Mouse (Mus musculus) intestine, postnatal 0 days (tissue): ENCODE measurements around the gene Sugt1. TPM values are rescaled to one million over a fixed set of nuclear protein-coding genes. Genes with fewer than 3 reads are reported as not detected.

ENCODE experiments used
- ATAC-seq: fragments of 200-750 bp; cut with Nextera tagmentation; 2 replicates; pipeline ENCODE4 v1.8.0; 2017; ENCODE audit warnings: mild to moderate bottlenecking, moderate TSS enrichment, moderate library complexity
- H3K27ac ChIP-seq: fragments of 300-500 bp; sonication (generic); 2 replicates; pipeline ENCODE4 v1.5.1; 2014; ENCODE audit warnings: mild to moderate bottlenecking, low read depth, low read length, moderate library complexity
- H3K27me3 ChIP-seq: fragments of 300-500 bp; sonication (generic); replicated peaks from 2 replicates; pipeline ENCODE4 v1.6.1; 2014; ENCODE audit warnings: low read length, mixed read lengths; ENCODE audit not compliant: control insufficient read depth, insufficient read depth
- H3K36me3 ChIP-seq: fragments of 300-500 bp; sonication (generic); 2 replicates; pipeline ENCODE4 v1.6.1; 2014; ENCODE audit warnings: mild to moderate bottlenecking, moderate library complexity; ENCODE audit not compliant: control insufficient read depth, insufficient read depth
- H3K4me1 ChIP-seq: fragments of 300-500 bp; sonication (generic); replicated peaks from 2 replicates; pipeline ENCODE4 v1.6.1; 2014; ENCODE audit warnings: antibody characterized with exemption, low read length, mixed read lengths; ENCODE audit not compliant: control insufficient read depth, insufficient read depth
- H3K4me2 ChIP-seq: fragments of 300-500 bp; sonication (generic); replicated peaks from 2 replicates; pipeline ENCODE4 v1.6.1; 2014; ENCODE audit warnings: low read depth, mild to moderate bottlenecking, moderate library complexity
- H3K4me3 ChIP-seq: fragments of 300-500 bp; sonication (generic); 2 replicates; pipeline ENCODE4 v1.5.1; 2014; ENCODE audit warnings: low read depth, low read length
- H3K9ac ChIP-seq: fragments of 300-500 bp; sonication (generic); 2 replicates; pipeline ENCODE4 v1.6.1; 2014; ENCODE audit warnings: mild to moderate bottlenecking, low read depth, low read length
- H3K9me3 ChIP-seq: fragments of 300-500 bp; sonication (generic); 2 replicates; pipeline ENCODE4 v1.6.1; 2016; ENCODE audit warnings: mixed run types; ENCODE audit not compliant: control insufficient read depth
- CTCF ChIP-seq: sonication (generic); IDR thresholded peaks from 2 replicates; pipeline ENCODE4 v1.5.1; 2016; ENCODE audit warnings: low read depth, mild to moderate bottlenecking, control low read depth, antibody characterized with exemption, moderate library complexity
- WGBS: fragments of 180-500 bp; shearing (Covaris S2); extraction: QIAGEN DNeasy Blood & Tissue Kit; methylation state at CpG from one replicate; pipeline ENCODE4 v1.1.7; 2014; 5-methylcytosine and 5-hydroxymethylcytosine counted together
- polyA plus RNA-seq: library from polyadenylated mRNA; unstranded; fragments of >200 nt; fragmentation: Nextera tagmentation; extraction: Ambion mirVana; gene quantifications from 2 replicates; pipeline ENCODE4 v1.2.1, GENCODE M21; 2015

Sugt1 gene
- 81.3 and 83.2 TPM in 2 replicates for polyA plus RNA-seq

DNA sequence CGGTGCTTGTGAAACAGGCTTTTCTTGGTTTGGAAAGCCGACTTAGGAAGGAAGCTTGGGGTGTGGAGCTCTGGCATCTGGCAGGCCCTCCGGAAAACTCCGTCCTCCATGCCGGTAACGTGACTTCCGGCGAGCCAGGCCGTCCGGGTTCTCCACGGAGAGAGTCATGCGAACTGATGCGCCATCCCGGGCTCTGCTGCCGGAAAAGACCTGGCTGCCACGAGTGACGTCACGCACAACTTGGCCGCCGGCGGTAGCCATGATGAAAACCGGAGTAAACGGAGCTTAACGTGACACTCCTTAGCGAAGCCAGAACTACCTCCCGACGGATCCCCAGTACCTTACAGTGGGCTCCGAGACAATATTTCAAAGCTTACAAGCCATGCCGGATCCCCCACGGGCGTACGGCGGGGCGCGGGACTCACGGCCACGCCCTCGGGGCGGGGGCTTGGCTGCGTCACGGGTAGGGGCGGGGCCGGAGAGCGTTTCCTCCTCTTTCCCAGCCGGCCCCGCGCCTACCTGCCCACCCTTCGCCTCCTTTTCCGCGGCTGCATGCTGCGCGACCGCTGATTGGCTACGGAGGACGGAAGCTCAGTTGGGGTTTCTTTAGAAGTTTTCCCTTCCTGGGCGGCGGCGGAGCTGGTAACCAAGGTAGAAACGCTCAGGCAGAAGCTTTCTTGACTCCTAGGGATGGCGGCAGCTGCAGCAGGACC, at the start of gene Sugt1:
Gene Sugt1, plus strand, starts transcription at position 553 of the 713 bp plus-strand sequence.
- no peak for TF ChIP-seq CTCF
- under 1% methylated on average over 54 of the region's 60 CpGs for WGBS
- peak within 1 kb of the TSS; percentile 70 for H3K4me3 ChIP-seq
- H3K36me3 ChIP-seq = no peaks in the 10 kb centered on the region
- H3K27me3 ChIP-seq = no peaks in the 10 kb centered on the region
- peak within 1 kb of the TSS; percentile 89 for H3K4me2 ChIP-seq
- H3K9ac ChIP-seq = peak within 1 kb of the TSS; percentile 85
- 0 out of 2 replicates have a peak, but pooled peaks cover 3% of the 10 kb centered on the region for H3K4me1 ChIP-seq
- H3K27ac ChIP-seq = peak within 1 kb of the TSS; percentile 94
- H3K9me3 ChIP-seq = no peaks in the 10 kb centered on the region
- peak; percentile 99 for ATAC-seq

DNA sequence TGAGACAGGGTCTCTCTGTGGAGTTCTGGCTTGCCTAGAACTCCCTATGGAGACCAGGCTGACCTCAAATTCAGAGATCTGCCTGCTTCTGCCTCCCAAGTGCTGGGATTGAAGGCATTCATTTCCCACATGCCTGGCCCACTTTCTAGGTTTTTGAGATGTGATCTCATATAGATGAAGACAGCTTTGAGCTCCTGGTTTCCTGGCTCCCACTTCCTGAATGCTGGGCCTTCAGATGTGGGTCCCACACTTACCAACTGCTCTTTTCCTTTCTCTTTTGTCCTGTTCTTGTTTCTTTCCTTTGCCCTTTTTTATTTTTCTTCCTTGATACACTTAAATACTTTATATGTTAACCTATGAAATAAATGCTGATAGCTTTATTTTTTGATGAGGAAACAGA, 49.6 kb upstream of the Sugt1 start:
- Histone ChIP-seq H3K36me3 (peaks cover 8% of the 10 kb centered on the region), H3K4me2 (no peak overlapping the region), H3K27me3 (no peaks in the 10 kb centered on the region), H3K9ac (no peak overlapping the region), H3K27ac (no peak overlapping the region), H3K9me3 (no peaks in the 10 kb centered on the region), H3K4me3 (no peak overlapping the region), H3K4me1 (0 out of 2 replicates have a peak, but pooled peaks cover 2% of the 10 kb centered on the region)
- no peak for TF ChIP-seq CTCF
- ATAC-seq = no peak

DNA sequence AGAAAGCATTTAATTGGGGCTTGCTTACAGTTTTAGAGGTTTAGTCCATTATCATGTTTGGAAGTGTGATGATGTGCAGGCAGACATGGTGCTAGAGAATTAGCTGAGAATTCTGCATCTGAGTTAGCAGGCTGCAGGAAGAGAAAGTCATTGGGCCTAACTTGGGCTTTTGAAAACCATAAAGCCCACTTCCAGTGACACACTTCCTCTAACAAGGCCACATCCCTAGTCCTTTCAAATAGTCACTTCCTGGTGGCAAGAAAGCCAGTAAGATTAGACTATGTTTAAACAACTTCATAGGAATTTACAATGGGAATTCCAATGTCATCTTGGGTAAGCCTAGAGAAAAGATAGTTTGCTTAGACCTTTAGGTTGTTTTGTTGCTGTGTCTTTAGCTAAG, 45.9 kb upstream of the Sugt1 start:
- Histone ChIP-seq H3K9me3 (no peaks in the 10 kb centered on the region), H3K9ac (no peak overlapping the region), H3K27ac (no peak overlapping the region), H3K4me3 (no peak overlapping the region), H3K4me1 (no peaks in the 10 kb centered on the region), H3K4me2 (no peak overlapping the region), H3K36me3 (peaks cover 8% of the 10 kb centered on the region), H3K27me3 (no peaks in the 10 kb centered on the region)
- ATAC-seq = no peak
- no peak for TF ChIP-seq CTCF

- Histone ChIP-seq H3K9me3 (no peaks in the 10 kb centered on the region), H3K4me3 (no peak overlapping the region), H3K36me3 (no peaks in the 10 kb centered on the region; the same call in 1 of the 2 replicates), H3K27ac (no peak overlapping the region), H3K4me1 (0 out of 2 replicates have a peak, but pooled peaks cover 3% of the 10 kb centered on the region), H3K4me2 (no peak overlapping the region), H3K9ac (no peak overlapping the region), H3K27me3 (no peaks in the 10 kb centered on the region)
- no peak for TF ChIP-seq CTCF
- WGBS = 25% methylated on average over 7 of the region's 7 CpGs
- ATAC-seq = no peak
These were observed 38.1 kb upstream of the Sugt1 start for GRCm38 (mm10) chr14:79549343-79549742.

DNA sequence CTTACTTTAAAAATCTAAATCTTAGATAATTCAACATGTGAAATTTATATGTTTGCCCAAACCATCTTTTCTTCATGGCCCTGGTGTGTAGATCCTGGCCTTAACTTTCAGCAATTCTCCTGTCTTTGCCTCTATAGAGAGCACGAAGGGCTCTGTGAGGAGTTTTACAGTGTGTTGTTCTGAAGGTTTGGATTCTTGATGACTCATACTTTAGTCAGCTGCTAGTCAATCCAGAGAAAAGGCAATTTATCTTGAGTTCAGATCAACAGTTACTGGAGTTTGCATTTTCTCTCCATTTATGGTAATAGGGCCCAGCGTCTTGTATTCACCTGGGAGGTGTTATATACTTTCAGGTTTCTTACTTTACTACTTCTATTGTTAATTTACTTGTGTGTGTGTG, 35.6 kb upstream of the Sugt1 start:
- no peak overlapping the region for H3K4me3 ChIP-seq
- no peak for TF ChIP-seq CTCF
- no peaks in the 10 kb centered on the region for H3K9me3 ChIP-seq
- H3K4me1 ChIP-seq = peaks cover 3% of the 10 kb centered on the region; the same call in 1 of the 2 replicates
- ATAC-seq = 0 out of 2 replicates have a peak, but pooled peaks have one; percentile 32
- no peaks in the 10 kb centered on the region; the same call in 1 of the 2 replicates for H3K36me3 ChIP-seq
- H3K27me3 ChIP-seq = no peaks in the 10 kb centered on the region
- no peak overlapping the region for H3K9ac ChIP-seq
- H3K27ac ChIP-seq = no peak overlapping the region
- H3K4me2 ChIP-seq = no peak overlapping the region
- 48% methylated on average over 2 of the region's 2 CpGs for WGBS

GRCm38 (mm10) chr14:79552854-79553253, 34.6 kb upstream of the Sugt1 start:
- H3K9ac ChIP-seq = no peak overlapping the region
- peaks cover 3% of the 10 kb centered on the region; the same call in 1 of the 2 replicates for H3K4me1 ChIP-seq
- H3K4me3 ChIP-seq = no peak overlapping the region
- WGBS = 92% methylated on average over 1 of the region's 1 CpGs
- no peaks in the 10 kb centered on the region for H3K9me3 ChIP-seq
- no peak for ATAC-seq
- H3K36me3 ChIP-seq = no peaks in the 10 kb centered on the region; the same call in 1 of the 2 replicates
- no peaks in the 10 kb centered on the region for H3K27me3 ChIP-seq
- TF ChIP-seq CTCF = no peak
- no peak overlapping the region for H3K27ac ChIP-seq
- H3K4me2 ChIP-seq = no peak overlapping the region
